Mouse (Mus musculus) gastrocnemius, postnatal 10 days (tissue): ENCODE measurements at regions not wholly inside any gene's neighbourhood (a gene's known extent, or its start where the extent isn't known, plus 50 kb on each side); places are given as distances from the start of the nearest gene placed in this dataset.
"Not testable (repeated sequence)": the region's sequence is repeated elsewhere in the genome, so short reads cannot be mapped to it uniquely, and the experiment has no call there.

Source experiments
- DNase-seq: peaks from one replicate; pipeline ENCODE4 v3.0.0; 2021; ENCODE audit warnings: mixed read lengths

DNA sequence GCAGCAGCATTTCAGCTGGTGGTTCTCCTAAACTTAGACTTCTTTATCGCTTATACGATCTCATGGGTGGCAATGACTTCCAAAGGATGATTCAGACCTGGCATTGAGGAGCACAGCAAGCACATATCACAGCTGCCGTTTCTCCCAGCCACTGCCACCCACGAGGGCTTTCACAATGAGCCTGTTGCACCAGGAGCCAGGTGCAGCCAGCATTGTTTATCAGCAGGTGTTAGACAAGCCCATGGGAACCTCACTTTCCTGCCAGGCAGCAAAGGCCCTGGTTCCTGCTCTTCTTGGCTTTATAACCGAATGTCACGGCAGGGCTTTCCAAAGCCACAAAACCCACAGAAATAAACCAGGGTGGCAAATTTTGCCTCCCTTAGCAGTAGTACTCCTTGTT is 175.3 kb upstream of the Rgma start:
- DNase-seq = no peak

- DNase-seq = no peak
These were observed 174.0 kb upstream of the Rgma start for GRCm38 (mm10) chr7:73201330-73201729.

- no peak for DNase-seq
These were observed 168.1 kb upstream of the Rgma start for GRCm38 (mm10) chr7:73206922-73207811.

GRCm38 (mm10) chr7:73208479-73208816 is 166.9 kb upstream of the Rgma start:
- no peak for DNase-seq

DNA sequence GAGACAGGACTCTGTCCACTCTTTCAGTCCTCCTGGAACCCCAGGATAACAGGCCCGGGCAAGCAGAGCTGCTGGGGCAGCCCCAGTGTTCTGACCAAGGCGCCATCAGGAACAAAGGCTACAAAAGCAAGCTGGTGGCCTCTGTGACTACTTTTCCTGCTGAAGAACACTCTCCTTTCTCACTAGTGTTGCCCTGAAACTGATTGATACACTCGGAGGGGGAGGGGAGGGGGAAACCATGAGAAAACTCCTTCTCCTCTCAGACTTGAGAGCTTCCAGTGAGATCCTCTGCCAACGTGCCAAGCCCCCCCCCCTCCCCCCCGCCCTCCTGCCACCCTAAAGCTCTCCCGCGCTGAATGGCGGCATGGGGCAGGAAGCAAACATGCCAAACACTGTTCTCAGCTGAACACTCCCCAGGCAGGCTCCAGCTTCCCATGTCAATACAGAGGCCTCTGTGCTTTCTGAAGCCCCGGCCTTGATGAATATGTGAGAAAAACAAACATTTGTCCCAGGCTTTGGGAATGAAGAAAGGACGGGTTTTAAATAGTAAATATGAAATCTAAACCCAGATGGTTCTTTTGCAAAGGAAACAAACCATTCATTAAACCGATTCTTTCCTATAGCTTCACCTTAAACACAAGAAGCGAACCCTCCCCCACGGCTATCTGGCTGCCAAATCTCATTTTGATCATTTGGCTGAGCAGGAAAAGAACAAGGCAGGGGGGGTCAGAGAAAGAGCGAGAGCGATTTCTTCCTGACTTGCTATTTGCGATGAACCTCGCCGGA is 166.3 kb upstream of the Rgma start:
- DNase-seq = no peak

DNA sequence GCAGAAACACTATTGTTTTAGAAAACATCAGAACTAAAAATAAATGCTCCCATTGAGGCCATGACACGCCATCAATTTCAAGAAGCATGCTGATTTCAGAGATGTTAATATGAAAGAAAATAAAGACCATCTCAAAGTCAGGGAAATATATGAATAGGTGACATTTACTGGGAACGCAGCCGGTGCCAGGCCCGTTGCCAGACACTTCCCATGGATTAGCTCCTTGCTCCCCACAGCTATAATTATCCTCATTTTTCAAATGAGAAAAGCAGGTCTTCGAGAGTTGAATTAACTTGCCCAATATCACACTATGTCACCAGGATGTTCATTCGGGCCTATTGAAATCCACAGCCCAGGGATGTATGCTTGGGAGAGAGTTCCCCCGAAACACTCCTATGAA is 165.2 kb upstream of the Rgma start:
- DNase-seq = no peak

DNA sequence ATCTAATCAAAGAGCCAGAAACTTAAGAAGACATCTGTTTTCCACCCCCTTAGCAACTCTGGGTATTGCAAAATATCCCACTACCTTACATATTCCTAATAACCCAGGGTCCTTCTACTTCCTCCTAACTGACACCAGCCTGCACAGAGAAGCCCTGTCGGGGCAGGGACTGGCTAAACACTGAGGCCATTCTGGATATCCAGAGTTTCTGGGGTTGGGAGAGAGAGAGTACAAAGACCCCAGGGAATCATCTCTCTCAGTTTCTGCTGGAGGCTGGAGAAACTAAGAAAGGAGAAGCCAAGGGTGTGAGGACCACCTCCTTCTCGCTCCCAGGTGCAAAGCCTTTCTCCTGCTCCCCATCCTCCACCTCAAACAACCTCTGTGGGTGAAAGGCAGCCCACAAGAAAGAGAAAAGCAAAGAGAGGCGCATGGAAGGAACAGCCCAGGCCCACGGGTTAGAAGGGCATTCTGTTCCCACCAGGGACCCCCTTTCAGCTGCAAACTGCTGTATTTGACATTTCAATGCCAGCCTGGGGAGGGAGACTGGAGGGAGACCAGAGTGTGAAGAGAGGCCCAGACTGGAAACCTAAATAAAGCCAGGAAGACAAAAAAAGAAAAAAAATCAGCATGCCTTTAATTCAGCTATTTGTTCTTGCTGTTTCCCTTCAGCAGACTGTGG is 152.9 kb upstream of the Rgma start:
- DNase-seq = no peak

- no peak for DNase-seq
These were observed 152.3 kb upstream of the Rgma start for GRCm38 (mm10) chr7:73222929-73223512.

DNA sequence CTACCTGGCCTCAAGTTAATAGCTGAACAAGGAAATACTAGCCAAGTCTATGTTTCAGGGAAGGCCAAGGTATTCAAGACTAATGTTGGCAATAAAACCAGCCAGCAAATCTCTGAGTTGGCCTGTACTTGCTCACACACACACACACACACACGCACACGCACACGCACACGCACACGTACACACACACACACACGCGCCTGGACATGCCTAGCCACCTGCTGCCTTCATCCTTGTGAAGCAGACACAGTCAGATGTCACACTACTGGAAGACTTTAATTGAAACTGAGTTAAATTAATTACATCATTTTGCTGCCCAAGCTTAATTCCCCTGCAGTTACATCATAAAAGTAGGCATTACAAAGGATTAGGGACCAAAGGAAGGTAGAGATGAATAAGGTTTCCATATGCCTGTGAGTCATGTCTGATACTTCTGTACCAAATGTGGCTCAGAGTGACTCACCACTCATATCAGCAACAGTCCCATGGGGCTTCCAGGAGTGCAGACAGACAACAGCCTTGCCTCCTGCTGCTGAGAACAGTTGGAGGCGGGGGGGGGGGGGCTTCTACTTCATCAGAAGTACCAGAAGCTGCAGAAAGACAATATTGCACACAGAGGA is 141.7 kb upstream of the Rgma start:
- no peak for DNase-seq

DNA sequence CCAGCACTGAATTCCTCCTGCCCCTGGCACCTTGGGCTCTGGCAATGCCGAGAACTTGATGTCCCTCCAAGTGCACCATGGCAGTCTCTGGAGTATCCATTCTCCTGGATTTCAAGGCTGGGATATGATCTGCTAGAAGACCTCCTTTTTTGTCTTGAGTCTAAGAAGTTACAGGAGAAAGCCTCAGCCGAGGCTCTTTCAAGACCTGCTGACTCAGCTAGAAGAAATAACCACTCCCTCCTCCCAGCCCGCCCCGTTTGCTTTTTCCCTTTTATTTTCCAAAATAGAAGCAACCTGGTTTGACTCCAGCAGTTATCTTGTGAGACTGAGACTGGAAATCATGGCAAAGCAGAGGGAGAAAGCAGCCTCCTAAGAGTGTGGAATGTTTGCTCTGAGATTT is 136.8 kb upstream of the Rgma start:
- no peak for DNase-seq

DNA sequence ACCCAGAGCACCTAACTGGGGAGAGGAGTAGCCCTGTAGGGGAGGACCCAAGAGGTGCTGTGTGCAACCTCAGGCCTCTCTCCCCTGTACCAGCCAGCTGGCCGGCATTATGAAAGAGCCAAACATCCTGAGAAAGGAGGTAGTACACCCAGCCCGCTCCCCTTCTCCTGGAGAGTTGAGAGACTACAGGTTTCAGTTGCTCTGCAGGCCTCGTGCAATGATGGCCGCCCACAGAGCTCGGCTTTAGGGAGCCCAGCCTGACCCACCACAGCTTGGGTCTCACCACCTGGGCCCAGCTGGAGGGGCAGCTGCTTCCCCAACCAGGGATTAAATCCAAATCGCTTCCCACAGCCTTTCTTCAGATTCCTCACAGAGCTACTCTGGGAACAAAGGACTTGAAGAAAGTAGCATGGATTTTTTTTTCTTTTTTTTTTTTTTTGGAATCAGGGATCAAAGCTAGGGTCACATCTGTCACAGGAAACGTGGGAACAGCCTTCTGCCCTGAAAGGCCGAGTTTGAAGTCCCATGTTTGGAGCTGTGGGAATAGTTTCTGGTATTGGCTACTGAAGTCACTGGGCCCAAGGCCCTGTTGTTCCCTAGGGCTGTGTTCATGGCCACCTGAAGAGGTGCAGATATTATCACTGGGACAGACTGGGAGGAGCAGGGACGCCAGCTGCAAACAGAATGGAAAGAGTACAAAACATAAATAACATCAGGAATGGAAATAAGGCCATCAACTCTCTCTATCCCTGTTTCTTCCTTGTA is 131.5 kb upstream of the Rgma start:
- DNase-seq = peak; percentile 24

DNA sequence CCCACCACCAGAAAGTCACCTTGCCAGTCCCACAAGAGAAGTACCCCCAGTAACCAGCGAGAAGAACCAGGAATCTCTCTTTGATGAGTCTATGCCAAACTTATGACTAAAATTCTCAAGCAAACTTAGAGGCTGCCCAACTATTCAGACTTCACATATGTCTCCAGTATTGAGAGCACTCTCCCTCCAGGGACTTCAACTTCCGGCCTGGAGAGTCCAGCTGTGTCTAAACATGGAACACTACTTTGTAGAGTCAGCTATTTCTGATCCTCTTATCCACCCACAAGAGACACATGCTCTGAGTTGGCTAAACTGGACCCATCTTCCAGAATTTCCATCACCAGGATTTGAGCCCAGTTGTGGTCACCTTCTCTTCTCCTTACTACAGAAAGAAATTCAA is 129.9 kb upstream of the Rgma start:
- DNase-seq = no peak

- no peak for DNase-seq
These were observed 124.7 kb upstream of the Rgma start for GRCm38 (mm10) chr7:73250593-73250992.

- DNase-seq = no peak
These were observed 124.0 kb upstream of the Rgma start for GRCm38 (mm10) chr7:73251187-73251740.

DNA sequence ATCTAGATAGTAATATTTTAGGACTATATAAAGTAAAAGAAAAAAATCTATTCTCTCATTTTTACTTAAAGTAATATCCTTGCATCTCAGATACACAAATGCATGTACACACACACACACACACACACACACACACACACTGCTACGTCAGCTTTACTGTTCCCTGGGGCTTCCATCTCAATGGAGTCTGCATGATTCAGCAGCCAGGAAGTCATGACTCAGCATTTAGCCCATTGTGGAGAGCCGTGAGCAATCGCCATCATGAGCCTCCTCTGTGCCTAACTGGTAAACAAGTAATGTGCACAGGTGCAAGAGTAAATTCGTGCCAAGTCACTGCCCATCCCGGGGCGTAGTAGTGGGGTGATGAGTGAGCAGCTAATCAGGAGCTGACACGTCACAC is 120.3 kb upstream of the Rgma start:
- not testable (repeated sequence) for DNase-seq

DNA sequence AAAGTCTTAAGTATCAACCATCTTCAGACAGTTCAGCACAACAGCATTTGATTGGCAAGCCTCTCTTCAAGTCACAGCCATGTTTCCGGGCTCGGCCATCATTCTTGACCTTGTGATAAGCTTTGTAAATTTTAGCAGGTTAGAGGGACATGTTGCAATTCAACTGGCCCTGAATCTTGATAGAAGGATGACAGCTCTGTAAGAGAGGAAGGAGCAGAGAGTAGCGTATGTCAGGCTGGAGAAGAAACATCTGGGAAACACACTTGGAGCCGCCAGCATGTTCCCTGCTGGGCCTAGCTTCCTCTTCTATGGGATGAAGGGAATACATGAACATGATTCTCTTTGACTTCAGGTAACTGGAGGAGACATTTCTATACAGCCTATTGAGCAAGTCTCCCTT is 115.2 kb upstream of the Rgma start:
- DNase-seq = no peak

DNA sequence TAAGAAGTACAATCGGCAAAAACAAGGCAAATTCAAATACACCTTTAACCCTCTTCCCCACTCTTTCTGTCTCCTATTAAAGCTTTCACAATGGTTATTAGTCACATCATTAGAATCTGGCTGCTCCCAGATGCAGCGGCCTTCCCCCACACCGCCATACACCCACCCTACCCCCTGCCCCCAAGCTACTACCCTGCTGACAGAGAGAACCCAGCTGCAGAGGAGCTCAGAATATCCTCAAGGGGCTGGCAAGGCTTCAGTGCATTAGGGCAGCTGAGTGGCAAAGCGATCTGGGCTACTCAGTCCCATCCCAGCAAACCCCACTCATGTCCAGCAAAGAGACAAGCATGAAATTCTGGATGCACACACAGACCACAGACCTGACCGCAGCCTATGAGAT is 113.6 kb upstream of the Rgma start:
- no peak for DNase-seq

- no peak for DNase-seq
These were observed 112.8 kb upstream of the Rgma start for GRCm38 (mm10) chr7:73262526-73262925.

GRCm38 (mm10) chr7:73269626-73270025 is 105.7 kb upstream of the Rgma start:
- DNase-seq = no peak

- DNase-seq = no peak
These were observed 102.5 kb upstream of the Rgma start for GRCm38 (mm10) chr7:73272787-73273186.

- peak; percentile 51 for DNase-seq
These were observed 99.5 kb upstream of the Rgma start for GRCm38 (mm10) chr7:73275814-73276271.
